Mouse (Mus musculus) kidney, adult 9 months (tissue): Measurements from ENCODE around the gene Itih5.

Source experiments
- DNase-seq: peaks from one replicate; pipeline ENCODE4 v3.0.0; 2022

The Itih5 gene

DNA sequence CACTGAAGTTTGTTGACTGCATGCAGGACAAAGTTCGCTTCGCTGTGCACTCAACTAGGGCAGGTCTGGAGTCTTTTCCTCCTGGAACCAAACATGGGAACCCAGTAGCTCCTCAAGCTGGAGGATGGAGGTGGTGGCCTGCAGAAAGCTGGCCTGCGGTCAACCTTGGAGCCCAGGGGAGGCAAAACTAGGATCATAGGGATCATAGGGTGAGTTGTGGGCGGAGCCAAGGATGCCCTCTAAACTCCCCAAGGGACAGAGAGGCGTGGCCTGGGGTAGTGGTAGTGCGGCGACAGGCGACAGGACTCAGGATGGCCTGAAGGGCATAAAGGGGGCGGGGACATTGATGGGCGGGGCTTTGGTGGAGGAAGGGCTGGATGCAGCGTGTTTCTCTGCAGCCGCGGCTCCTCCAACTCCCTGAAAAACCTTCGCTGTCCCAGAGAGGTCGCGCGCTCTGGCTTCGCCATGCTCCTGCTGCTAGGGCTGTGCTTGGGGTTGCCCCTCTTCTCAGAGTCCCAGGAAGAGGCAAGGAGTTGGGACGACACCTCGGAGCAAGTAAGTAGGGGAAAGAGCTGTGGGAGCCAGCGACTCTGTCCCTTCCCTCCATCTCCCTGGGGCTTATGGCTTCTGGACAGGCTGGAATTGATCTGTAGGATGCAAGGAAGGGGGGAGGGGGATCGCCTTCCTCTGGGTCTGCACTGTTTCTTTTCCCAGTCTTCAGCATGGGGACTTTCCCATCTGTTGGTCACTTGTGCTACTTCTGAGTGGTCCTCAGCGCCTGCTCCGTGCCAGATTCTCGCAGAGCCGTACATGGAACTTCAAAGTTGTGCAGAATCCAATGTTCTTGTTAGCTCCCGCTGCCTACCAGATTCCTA lies at the start of gene Itih5:
Itih5 (plus strand) TSS at position 371 of the 875 bp plus-strand sequence.
- DNase-seq, result peak; percentile 67

DNA sequence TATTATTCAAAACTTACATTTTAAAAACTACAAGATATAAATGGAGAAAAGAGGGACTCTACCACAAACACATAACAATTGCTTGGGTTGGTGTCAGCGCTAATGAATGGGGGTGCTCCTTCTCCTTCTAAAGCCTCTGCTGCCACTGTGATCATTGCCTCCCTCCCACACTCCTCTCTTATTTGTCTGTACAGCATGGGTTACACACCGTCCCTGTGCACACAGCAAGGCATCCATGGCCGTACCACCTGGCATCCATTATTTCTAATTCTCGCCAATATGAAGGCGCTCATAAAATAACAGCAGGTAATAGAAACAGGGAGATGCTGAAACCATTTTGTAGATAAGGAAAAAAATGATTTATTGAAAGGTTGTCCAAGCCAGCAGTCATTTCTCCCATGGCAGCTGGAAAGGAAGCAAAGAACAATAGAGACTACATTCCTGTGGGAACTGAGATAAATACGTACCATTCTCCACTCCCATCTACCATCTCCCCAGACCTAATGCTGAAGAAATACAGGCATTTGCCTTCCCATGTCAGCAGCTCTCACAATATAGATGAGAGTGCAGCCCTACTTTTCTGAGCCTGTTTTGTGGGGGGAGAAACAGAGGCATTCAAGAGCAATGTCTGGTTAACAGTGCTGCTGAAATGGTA lies 44.7 kb upstream of the Itih5 start:
- no peak for DNase-seq

DNA sequence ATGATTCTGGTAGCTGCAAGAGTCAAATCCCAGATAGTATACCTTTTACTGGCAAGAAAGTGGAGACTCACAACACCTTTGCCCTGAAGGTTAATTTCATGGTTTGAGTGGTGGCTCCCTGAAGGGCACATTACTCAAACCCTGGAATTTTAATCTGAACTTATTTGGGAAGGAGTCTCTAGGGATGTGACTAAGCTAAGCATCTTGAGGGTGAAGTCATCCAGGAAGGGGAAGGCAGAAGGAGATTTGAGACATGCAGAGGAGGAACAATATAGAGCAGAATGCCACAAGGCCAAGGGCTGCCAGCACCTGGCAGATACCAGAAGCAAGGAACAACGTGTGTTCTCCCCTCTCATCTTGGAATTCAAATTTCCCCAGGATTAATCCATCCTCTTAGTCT lies 34.6 kb upstream of the Itih5 start:
- DNase-seq, result no peak

DNA sequence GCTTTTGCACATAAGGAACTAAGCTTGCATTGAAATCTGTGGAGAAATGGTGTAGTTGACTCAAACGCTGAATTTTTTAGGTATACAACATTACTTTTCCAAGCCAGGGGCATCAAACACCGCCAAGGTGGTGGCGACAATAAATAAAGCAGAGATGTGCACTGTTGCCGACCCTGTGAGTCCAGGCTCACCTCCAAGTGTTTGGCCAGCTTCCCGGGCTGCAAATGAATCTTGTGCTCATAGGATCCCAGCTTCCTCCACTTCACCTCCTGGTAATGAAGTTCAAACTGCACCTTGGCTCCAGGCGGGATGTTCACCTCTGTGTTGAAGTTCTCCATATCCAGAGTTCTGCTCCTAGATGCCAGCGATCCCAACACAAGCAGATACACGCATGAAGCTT lies 34.1 kb upstream of the Itih5 start:
- DNase-seq, result no peak

DNA sequence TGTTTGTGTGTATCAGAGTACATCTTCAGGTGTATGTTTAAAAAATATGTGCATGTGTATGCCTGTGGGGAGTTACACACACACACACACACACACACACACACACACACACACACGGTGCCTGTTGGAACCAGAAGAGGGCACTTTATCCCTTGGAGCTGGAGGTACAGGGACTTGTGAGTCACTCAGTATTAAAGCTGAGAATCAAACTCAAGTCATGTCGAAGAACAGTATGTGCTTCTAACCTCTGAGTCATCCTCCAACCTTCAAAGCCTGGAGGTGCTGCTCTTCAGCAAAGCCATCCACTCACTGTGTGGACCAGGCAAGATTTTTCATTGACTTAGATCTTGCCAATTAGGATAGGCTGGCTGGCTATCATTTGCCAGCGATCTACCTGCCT lies 31.5 kb upstream of the Itih5 start:
- no peak for DNase-seq

DNA sequence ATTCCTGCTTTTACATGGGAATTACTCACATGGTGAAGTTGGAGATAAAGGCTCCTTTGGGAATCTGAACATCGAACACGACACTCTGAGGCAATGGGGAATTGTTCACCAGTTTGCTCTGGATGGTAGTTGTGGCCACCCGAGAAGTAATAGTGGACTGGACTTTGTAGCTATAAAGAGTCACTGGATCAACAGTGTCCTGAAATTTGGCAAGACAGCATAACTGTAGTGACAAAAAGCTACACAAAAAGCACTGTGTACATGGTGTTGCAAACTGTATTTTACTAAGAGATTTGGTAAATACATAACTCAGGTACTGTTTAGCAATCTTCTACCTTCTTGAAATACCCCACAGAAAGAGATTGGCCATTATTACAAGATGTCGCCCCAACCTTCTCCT lies 27.2 kb upstream of the Itih5 start:
- no peak for DNase-seq

DNA sequence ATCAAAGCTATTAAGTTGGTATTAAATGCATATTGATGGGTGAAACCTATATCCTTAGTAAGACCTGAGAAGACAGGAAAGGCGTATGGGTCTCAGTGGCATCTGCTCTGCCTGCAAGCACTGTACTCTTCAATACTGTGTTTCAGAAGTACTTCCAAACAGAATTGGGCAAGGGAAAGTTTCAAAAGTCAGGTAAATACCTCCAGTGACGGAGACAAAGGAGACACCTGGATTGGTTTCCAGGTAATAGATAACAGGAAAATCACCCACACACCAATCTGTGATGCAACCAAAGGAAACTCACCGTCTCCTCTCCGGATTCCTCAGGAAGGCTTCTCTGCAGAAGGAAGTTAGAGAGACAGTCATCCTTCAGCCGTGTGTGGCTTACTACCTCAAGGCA lies 25.9 kb upstream of the Itih5 start:
- DNase-seq, result no peak

DNA sequence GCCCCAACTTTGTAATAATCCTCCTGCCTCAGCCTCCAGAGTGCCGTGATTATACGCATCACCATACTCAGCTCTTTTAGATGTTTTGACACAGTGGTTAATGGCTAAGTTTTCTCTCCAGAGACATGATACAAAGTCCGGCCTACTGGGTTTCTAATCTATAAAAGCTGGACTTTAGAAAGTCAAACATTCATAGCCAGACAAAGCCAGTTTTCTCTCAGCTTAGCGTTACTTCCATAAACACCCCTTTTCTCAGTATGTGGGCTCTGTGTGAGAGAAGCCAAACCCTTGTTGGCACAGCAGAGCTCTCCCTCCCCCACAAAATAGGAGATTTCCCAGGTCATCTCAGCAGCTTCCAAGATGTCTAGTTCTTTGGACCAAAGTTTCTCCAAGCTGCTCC lies 24.8 kb upstream of the Itih5 start:
- DNase-seq, result peak; percentile 84

DNA sequence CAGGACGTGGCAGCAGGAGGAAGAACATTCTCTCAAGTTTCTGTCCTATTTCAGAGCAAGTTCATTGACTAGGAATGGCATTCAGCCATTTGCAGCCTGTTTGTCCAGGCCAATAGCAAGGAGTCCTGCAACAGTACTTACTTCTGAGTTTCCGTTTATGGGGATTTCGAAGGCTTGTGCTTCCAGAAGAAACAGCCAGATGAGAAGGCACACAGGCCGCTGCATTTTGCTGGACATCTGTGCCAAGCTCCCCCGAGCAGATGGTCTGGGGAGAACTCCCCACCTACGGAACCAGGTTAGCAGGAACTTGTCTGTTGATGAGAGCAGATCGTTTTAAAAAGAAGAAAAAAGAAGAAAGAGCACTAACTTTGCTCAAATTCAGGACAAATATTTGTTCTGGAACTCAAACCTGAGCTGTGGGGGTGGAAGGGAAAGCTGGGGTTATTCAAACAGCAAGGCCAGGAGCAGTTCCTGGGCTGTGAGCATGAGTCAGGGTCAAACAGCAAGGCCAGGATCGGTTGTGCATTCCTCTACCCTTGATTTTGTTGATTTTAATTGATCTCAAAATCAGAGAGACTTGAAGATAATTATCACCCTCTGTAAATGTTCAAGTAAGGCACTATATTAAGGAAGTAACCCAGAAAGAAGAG lies 22.9 kb upstream of the Itih5 start:
- DNase-seq, result no peak

DNA sequence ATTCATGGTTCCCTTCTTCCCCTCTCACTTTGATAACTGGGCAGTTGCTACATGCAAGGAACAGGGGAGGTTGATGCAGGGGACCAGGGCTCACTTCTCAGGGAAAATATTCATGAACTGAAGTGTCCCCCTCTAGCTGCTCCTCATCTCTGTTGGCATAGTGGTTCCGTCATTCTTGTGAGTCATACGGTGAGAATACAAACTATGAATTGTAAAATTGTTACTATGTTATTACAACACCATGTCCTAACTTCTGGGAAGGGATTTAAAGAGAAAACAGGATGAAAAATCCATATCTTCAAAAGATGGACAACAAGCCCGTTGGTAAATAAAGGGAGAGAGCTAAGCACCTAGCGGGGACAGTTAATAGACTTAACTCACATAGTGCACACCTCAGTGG lies 22.1 kb upstream of the Itih5 start, which contains the start of gene Itih2:
Itih2 (minus strand) TSS at position 101 of the 400 bp plus-strand sequence.
- no peak for DNase-seq

DNA sequence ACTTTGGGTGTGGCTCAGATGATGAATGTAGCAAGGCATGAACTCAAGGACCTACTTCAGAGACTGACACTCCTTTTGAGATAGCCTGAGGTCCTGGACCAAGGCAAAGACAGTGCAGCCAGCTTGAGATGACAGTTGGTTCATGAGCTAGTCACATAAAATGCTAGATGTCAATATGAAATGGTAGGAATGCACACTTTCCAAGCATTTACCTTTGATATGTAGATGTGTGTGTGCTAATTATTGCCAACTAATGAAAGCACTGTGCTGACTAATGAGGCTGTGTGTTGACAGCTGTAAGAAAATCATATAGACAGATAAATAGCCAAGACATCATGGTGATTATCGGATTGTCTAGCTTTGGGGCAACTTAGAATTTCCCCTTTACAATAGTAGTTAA lies 21.2 kb upstream of the Itih5 start:
- no peak for DNase-seq

DNA sequence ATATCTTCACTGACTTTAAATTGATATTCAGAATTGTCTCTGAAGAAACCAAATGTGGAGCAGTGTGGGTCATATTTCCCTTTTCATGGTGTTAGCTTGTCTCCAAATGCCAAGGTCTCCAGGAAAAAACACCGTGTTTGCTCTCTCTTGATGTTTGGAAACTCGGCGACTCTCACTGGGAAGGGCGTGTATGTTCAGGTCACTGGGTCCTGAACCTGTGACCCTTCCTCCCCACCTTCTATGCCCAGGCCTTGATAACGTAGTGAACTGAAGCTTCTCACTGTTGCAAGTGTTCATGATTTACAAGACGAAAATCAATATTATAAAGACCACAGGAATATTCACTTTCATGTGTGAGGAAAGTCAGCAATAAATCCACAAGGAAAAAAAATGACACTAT lies 19.4 kb upstream of the Itih5 start:
- DNase-seq, result no peak

DNA sequence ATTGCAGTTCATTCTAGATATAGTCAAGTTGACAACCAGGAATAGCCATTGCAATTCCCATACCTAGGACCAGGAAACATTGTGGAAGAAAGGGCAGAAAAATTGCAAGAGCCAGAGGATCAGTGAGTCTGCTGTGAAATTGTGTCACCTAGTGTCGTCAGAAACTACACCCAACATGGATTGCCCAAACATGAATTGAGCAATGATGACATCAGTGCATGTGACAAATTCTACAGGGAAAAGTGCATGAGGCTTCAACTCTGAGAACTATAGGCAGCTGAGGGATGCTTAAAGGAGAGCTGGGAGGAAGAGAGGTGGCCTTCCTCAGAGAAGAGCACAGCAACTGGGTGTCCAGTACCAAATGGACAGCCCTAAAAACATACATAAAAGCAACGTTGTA lies 16.1 kb upstream of the Itih5 start:
- DNase-seq, result no peak

DNA sequence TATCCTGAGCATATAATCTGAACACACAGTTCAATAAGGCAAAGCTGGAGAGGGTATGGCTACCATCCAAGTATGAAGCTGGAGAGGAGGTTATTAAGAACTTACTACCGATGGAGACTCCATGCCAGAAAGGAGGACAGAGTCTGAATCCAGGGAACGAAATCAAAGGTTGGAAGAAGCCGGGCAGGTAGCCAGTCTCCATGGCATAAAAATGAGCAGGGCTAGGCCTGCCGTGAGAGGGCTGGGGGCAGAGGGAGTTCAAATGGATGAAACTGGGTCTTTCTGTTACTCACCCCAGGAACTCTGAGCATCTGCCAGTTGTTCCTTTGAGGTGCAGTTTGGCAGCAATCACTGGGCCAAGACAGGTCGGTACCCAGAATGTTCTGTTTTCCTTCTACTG lies 12.9 kb upstream of the Itih5 start:
- peak; percentile 88 for DNase-seq

DNA sequence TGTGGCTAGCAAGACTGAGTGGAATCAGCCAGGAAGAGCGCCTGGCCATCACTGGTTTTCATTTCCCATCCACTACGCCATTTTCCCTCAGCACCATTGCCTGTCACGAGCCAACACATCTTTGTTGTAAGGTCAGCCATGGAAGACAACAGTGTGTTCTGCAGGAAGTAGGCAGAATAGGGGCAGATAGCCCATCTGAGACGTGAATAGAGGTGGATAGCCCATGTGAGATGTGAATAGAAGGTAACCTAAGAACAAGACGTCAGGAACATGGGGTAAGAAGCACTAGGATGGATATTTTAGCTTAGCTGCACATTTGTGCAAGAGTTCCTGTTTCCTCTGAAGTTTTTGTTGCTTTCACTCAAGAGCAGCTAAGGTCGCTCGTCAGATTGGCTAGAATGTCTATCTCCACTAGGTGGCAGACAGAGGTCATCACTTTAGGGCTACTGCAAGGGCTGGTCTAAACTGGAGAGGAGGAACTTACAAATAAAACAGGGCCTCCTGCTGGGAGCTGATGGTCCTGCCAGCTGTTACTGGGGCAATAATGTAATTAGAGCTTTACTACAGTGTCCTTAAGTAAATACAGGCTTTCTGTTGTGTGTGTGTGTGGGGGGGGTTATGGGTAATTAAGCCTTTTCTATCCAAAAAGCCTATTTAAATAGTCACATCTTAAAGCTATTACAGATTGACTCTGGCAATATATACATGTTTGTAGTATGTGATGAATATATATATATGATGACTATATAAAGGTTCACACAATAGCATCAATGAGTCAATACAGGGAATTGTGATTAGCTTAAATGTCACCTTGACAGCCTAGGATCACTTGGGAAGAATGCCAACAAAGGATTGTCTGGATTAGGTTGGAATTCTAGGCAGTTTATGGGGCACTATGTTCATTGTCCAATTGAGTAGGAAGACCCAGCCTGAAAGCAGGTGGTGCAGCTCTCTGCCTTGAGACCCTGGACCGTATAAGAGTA lies 10.6 kb upstream of the Itih5 start:
- DNase-seq, result peak; percentile 92

DNA sequence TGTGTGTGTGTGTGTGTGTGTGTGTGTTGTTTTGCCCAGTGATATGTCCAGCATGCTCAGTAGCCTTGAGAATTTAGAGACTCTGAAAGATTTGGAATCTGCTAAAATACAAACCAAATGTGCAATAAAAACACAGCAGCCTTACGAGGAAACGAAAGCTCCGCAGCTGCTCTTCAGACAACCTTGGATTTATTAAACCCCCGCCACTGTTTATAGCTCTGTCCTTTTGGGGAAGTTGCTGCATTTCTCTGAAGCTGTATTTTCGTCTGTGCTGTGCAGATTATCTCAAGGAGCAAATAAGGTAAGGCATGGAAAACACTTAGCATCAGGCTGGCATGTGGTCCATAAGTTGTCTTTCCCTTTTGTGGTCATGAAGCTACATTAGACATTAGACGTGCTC lies 7.9 kb upstream of the Itih5 start:
- no peak for DNase-seq

DNA sequence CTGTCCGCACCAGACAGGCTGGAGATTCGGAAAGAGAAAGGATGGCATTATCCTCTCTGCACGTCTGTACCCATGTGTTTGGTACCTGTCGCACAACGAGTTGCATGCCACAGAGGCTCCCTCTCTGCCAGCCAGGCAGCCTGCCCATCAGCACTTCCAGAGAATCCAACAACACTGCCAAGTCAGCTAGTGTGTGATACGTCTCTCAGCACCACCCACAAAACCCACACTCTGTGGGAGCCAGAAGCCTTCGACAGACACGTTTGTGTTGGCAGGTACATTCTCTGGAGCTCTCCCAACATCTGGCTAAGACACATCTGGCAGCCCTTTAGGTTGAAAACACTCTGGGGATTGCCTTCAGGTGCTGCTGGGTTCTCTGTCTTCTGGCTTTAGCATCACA lies 6.2 kb upstream of the Itih5 start:
- no peak for DNase-seq

DNA sequence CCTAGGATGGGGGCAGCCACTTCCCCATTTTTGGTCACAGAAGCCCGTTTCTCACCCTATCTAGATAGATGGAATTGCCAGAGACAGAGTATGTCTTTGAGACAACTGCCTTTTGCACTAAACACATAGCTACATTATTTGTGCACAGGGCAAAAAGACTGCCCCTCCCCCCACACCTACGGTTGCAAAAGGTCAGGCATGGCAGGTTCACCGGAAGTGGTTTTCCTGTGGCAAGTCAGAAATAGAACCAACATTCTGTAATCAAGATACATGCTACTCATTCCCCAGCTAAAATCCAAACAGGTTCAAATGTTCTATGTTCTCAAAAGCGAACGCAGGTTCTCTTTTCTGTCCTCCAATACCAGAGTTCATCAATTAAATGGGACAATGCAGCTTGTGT lies 781 bp upstream of the Itih5 start:
- no peak for DNase-seq

DNA sequence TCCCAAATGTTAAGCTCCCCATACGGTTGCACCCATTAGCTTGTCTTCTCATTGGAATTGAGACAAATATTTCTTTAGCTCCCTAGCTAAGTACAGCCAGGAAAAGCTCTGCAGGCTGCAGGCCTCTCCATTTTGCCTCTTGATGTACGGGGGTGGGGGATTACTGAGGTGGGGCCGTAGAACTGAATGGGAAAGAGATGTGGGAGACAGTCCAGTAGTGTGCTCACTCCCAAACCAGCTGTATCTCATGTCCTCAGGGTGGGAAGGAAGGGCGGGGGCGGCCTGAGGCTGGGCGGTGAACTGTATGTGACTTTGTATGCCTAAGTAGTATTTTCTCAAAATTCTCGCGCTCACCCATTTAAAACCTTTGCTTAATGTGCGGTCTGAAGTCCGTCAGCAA lies 3.8 kb downstream of the Itih5 start:
- DNase-seq, result no peak

DNA sequence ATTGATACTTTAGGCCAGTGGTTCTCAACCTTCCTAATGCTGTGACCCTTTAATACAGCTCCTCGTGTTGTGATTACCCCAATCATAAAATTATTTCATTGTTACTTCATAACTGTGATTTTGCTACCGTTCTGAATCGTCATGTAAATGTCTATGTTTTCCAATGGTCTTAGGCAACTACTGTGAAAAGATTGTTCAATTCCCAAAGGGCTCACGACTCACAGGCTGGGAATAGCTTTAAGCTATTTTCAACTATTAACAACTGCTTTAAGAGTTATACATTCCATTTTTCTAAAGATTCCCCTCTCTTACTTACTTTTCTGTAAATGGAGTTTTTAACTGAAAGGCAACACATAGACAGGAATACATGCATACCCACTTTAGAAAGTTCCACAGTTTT lies 8.6 kb downstream of the Itih5 start:
- no peak for DNase-seq

DNA sequence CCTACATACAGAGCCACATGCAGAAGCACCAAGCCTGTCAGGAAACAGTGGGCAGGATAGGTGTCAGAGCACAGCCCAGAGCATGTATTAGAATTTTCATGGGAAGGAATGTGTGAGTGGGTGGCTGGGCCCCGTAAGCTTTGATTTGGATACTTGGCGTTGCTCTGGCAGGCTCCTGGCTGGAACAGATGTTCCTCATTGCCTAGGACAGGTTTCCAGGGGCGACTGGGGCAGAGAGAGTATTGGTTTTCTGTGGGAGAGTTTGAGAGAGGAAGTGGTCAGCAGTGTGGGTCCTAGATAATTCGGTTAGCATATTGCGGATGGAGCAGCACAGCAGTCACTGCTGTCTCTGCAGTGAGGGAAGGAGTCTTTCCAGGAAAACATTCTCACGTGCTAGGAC lies 13.3 kb downstream of the Itih5 start:
- no peak for DNase-seq

DNA sequence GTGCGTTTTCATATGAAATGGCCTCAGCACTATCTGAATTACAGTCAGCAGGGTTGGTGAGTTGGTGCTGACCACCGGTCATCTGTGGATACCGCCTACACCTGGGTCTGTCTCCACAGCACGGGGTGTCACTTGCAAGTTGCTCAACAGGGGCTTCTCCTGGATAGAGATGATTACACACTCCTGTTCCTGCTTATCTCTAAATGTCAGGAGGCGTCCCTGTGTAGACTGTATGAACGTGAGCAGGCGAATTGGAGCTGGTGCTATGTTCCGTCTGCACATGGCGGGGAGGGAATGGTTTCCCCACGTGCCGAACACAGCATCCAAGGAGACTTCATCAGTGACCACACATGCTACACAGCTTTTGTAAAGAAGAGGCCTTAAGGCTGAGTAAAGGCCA lies 13.9 kb downstream of the Itih5 start:
- DNase-seq, result no peak

DNA sequence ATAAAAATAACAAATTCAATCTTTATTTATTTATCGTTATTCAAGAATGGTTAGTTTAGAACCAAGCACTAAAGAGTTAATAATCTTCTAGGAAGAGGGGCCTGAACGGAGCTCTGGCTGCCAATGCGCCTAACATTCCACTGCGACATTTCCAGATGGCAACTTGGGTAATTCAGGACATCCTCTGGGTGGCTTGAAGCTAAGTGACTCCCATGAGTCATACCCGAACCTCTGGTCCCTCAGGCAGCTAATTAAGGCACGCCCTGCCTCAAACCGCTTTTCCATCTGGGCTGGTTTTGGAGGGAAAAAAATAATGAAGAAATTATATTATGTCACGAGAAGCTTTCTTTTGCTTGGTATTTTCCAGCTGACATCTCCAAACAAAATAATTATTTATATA lies 14.6 kb downstream of the Itih5 start:
- no peak for DNase-seq
